Mouse (Mus musculus): ENCODE measurements around the gene Nemf. TPM values are rescaled to one million over a fixed set of nuclear protein-coding genes. Genes with fewer than 3 reads are reported as not detected.
"Not testable (repeated sequence)": the region's sequence is repeated elsewhere in the genome, so short reads cannot be mapped to it uniquely, and the experiment has no call there.

Gene Nemf
- polyA plus RNA-seq, 1 experiment: 52.9 TPM

GRCm38 (mm10) chr12:69363899-69364762 is 7.2 kb upstream of the Nemf start:
- TF ChIP-seq CTCF (IDR thresholded peaks at IDR 0.05; ENCODE audit: low read depth, low read length) (no peak), POLR2A (IDR thresholded peaks at IDR 0.05; ENCODE audit: borderline replicate concordance, low read depth, low read length) (peak; percentile 28; the same call in 1 of the 2 replicates)
- peak overlapping the region; percentile 75 for H3K4me3 ChIP-seq (ENCODE audit: insufficient read depth, low read length)
- H3K4me1 ChIP-seq (ENCODE audit: control insufficient read depth, insufficient read depth, low read length): peaks cover 19% of the 10 kb centered on the region
- peak overlapping the region; percentile 65 for H3K27ac ChIP-seq (ENCODE audit: insufficient read depth, low read depth, low read length)

DNA sequence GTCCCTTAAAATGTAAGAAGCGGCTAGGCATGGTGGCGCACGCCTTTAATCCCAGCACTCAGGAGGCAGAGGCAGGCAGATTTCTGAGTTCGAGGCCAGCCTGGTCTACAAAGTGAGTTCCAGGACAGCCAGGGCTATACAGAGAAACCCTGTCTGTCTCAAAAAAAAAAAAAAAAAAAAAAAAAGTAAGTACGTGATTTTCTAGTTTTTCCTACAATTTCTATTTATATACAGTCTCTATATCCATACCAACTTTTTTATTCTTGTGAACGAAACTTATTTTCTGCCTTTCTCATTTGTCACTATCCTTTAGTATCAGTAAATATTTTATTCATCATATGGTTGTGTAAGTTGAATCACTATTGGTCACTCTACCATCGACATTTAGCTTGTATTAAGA is 6.1 kb upstream of the Nemf start:
- not testable (repeated sequence) for H3K4me3 ChIP-seq (ENCODE audit: insufficient read depth, low read length); H3K27ac ChIP-seq (ENCODE audit: insufficient read depth, low read depth, low read length)
- H3K4me1 ChIP-seq (ENCODE audit: control insufficient read depth, insufficient read depth, low read length): peaks cover 19% of the 10 kb centered on the region

DNA sequence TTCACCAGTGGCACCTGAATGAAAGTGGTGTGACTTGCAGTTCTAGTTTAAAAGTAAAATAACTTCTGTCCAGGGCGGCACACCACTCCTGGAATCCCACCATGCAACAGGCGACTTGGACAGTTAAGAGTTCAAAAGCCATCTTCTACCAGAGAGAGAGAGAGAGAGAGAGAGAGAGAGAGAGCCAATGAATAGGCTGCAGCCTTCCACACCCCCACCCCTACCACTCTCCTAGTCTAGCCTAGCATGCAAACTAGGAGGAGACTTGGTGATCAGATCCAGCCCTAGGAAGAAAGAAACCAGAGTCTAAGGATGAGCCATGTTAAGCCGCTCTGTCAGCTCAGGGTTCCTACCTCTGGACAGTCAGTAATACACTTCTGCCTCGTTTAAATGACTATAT is 5.4 kb upstream of the Nemf start:
- Histone ChIP-seq H3K4me1 (ENCODE audit: control insufficient read depth, insufficient read depth, low read length) (peaks cover 17% of the 10 kb centered on the region), H3K27ac (ENCODE audit: insufficient read depth, low read depth, low read length) (peak overlapping the region; percentile 96), H3K4me3 (ENCODE audit: insufficient read depth, low read length) (peak overlapping the region; percentile 72)
- TF ChIP-seq POLR2A (IDR thresholded peaks at IDR 0.05; ENCODE audit: borderline replicate concordance, low read depth, low read length): no peak
- TF ChIP-seq CTCF (IDR thresholded peaks at IDR 0.05; ENCODE audit: low read depth, low read length): no peak

DNA sequence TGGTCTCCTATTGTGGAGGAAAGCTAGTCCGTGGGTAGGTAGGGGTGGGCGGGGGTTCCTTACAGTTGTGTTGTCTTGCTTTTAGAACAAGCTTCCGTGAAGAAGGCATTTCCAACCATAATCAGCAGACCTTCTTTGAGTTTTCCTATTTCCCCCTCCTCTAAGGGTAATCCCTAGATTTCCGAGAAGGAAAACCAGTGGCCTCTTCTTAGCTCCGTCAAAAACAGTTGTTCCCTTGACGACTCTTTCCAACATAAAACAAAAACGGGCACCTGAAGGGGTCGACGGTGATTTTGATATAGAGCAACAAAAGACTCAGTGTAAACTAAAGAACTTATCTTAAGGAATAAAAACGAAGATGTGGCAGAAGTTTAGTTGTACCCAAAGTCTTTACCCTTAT is 5.0 kb upstream of the Nemf start:
- TF ChIP-seq POLR2A (IDR thresholded peaks at IDR 0.05; ENCODE audit: borderline replicate concordance, low read depth, low read length) (no peak), CTCF (IDR thresholded peaks at IDR 0.05; ENCODE audit: low read depth, low read length) (no peak)
- peaks cover 15% of the 10 kb centered on the region for H3K4me1 ChIP-seq (ENCODE audit: control insufficient read depth, insufficient read depth, low read length)

DNA sequence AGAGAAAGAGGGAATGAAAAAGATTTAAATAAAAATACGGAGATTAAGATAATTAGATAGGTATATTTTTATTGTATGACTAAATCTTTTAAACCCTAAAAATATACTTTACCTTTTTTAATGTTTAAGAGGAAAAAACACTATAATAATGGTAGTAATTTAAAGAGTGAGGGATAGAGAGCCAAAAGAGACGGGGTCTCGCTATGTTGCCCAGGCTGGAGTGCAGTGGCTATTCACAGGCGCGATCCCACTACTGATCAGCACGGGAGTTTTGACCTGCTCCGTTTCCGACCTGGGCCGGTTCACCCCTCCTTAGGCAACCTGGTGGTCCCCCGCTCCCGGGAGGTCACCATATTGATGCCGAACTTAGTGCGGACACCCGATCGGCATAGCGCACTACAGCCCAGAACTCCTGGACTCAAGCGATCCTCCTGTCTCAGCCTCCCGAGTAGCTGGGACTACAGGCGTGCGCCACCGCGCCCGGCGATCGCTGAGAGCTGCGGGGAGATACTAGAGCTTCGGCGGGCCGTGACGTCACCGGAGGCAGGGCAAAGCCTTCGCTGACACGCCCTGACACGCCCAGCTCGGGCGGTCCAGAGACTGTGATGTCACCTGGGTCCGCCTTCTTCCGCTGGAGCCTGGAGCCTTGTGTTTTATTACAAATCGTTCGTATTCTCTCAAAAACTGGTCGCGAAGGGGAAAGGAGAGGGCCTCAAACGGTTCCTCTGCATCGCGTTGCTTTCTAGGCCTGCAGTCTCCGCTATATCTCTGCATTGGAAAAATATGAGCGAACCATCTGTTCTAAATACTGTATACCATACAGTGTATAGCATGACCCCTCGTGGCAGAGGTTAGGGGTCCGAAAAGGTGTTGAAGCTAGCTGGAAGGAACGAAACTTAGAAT is 4.3 kb upstream of the Nemf start:
- Histone ChIP-seq H3K4me3 (ENCODE audit: insufficient read depth, low read length) (peak overlapping the region; percentile 72), H3K27ac (ENCODE audit: insufficient read depth, low read depth, low read length) (peak overlapping the region; percentile 96), H3K4me1 (ENCODE audit: control insufficient read depth, insufficient read depth, low read length) (peaks cover 15% of the 10 kb centered on the region)
- peak; percentile 84; the same call in 1 of the 2 replicates for TF ChIP-seq POLR2A (IDR thresholded peaks at IDR 0.05; ENCODE audit: borderline replicate concordance, low read depth, low read length)

More for the DNA sequence above, 5.0 kb upstream of the Nemf start:
- H3K4me3 ChIP-seq (ENCODE audit: insufficient read depth, low read length): peak overlapping the region; percentile 72
- peak overlapping the region; percentile 96 for H3K27ac ChIP-seq (ENCODE audit: insufficient read depth, low read depth, low read length)

- Histone ChIP-seq H3K27ac (ENCODE audit: insufficient read depth, low read depth, low read length) (no peak overlapping the region), H3K4me3 (ENCODE audit: insufficient read depth, low read length) (no peak overlapping the region), H3K4me1 (ENCODE audit: control insufficient read depth, insufficient read depth, low read length) (peaks cover 13% of the 10 kb centered on the region)
- TF ChIP-seq POLR2A (IDR thresholded peaks at IDR 0.05; ENCODE audit: borderline replicate concordance, low read depth, low read length) (no peak), CTCF (IDR thresholded peaks at IDR 0.05; ENCODE audit: low read depth, low read length) (no peak)
Measured at GRCm38 (mm10) chr12:69360655-69360996, 3.7 kb upstream of the Nemf start.

GRCm38 (mm10) chr12:69357300-69357646 is 308 bp upstream of the Nemf start:
- Histone ChIP-seq H3K27ac (ENCODE audit: insufficient read depth, low read depth, low read length) (no peak overlapping the region; the same call in 1 of the 2 replicates), H3K4me3 (ENCODE audit: insufficient read depth, low read length) (peak overlapping the region; percentile 82)
- TF ChIP-seq POLR2A (IDR thresholded peaks at IDR 0.05; ENCODE audit: borderline replicate concordance, low read depth, low read length) (no peak), CTCF (IDR thresholded peaks at IDR 0.05; ENCODE audit: low read depth, low read length) (no peak)

DNA sequence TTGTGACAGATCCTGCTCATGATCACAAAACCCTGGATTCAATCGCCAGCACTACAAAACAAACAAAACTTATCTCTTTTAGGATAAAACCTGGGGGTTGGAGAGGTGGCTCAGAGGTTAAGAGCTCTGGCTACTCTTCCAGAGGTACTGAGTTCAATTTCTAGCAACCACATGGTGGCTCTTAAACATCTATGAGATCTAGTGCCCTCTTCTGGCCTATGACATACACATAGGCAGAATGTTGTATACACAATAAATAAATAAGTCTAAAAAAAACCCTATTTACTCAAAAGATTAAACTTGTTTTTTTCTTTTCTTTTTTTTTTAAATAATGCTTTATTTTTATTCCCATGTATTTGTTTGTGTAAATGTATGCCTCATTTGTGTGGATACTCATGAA is 5.3 kb downstream of the Nemf start:
- peaks cover 5% of the 10 kb centered on the region for H3K4me1 ChIP-seq (ENCODE audit: control insufficient read depth, insufficient read depth, low read length)
- no peak overlapping the region for H3K27ac ChIP-seq (ENCODE audit: insufficient read depth, low read depth, low read length)
- H3K4me3 ChIP-seq (ENCODE audit: insufficient read depth, low read length): no peak overlapping the region
- TF ChIP-seq CTCF (IDR thresholded peaks at IDR 0.05; ENCODE audit: low read depth, low read length): no peak
- TF ChIP-seq POLR2A (IDR thresholded peaks at IDR 0.05; ENCODE audit: borderline replicate concordance, low read depth, low read length): no peak

More at GRCm38 (mm10) chr12:69357300-69357646, 308 bp upstream of the Nemf start:
- peaks cover 7% of the 10 kb centered on the region for H3K4me1 ChIP-seq (ENCODE audit: control insufficient read depth, insufficient read depth, low read length)

- no peak for TF ChIP-seq POLR2A (IDR thresholded peaks at IDR 0.05; ENCODE audit: borderline replicate concordance, low read depth, low read length)
- TF ChIP-seq CTCF (IDR thresholded peaks at IDR 0.05; ENCODE audit: low read depth, low read length): no peak
- Histone ChIP-seq H3K27ac (ENCODE audit: insufficient read depth, low read depth, low read length) (no peak overlapping the region), H3K4me3 (ENCODE audit: insufficient read depth, low read length) (no peak overlapping the region), H3K4me1 (ENCODE audit: control insufficient read depth, insufficient read depth, low read length) (no peaks in the 10 kb centered on the region)
Measured at GRCm38 (mm10) chr12:69349928-69350327, 7.0 kb downstream of the Nemf start.

GRCm38 (mm10) chr12:69333547-69333946 is 23.4 kb downstream of the Nemf start:
- Histone ChIP-seq H3K4me3 (ENCODE audit: insufficient read depth, low read length) (no peak overlapping the region), H3K27ac (ENCODE audit: insufficient read depth, low read depth, low read length) (no peak overlapping the region), H3K4me1 (ENCODE audit: control insufficient read depth, insufficient read depth, low read length) (peaks cover 13% of the 10 kb centered on the region)
- TF ChIP-seq POLR2A (IDR thresholded peaks at IDR 0.05; ENCODE audit: borderline replicate concordance, low read depth, low read length): no peak
- no peak for TF ChIP-seq CTCF (IDR thresholded peaks at IDR 0.05; ENCODE audit: low read depth, low read length)
